In genomic region chr12:16016621-16017020, GRCm38 (mm10) we compare ENCODE assay signal across 17 mouse cellular contexts.
"Had no signal": no experiment of that assay in that cellular context is flagged by ENCODE, and none has a peak within 500 bp of the region (broad histone marks: within the 10 kb centered on the region; RNA-seq: fewer than 3 reads in every experiment).

No protein-coding gene starts in this region.

- ATAC-seq: liver, postnatal 0 days; lung, postnatal 0 days; midbrain, embryonic 15.5 days had no signal

- H3K27ac ChIP-seq: kidney, postnatal 0 days; layer of hippocampus, adult 2 months; liver, embryonic 14.5 days; macrophage; midbrain, embryonic 12.5 days; midbrain, embryonic 15.5 days; stomach, embryonic 15.5 days had no signal

- DNase-seq: kidney, postnatal 25 days; layer of hippocampus, adult 9-11 months; liver, postnatal 0 days; lung, embryonic 14.5 days; right cerebral cortex, adult 18-20 months; right cerebral cortex, postnatal 14 days; spleen, adult 18-20 months; thymus, adult 18-20 months; thymus, postnatal 36 days had no signal

- H3K36me3 ChIP-seq: midbrain, embryonic 12.5 days; midbrain, embryonic 15.5 days; stomach, embryonic 15.5 days had no signal

- H3K4me2 ChIP-seq: lung, embryonic 14.5 days; midbrain, embryonic 12.5 days; midbrain, embryonic 15.5 days; stomach, embryonic 15.5 days had no signal

- H3K9ac ChIP-seq: liver, embryonic 14.5 days; liver, postnatal 0 days; lung, embryonic 14.5 days; midbrain, embryonic 12.5 days; midbrain, embryonic 15.5 days; stomach, embryonic 15.5 days had no signal

- H3K27me3 ChIP-seq: midbrain, embryonic 12.5 days; midbrain, embryonic 15.5 days; stomach, embryonic 15.5 days had no signal

- H3K4me3 ChIP-seq: layer of hippocampus, adult 2 months; midbrain, embryonic 12.5 days; midbrain, embryonic 15.5 days; stomach, embryonic 15.5 days had no signal

- H3K4me1 ChIP-seq: midbrain, embryonic 12.5 days; midbrain, embryonic 15.5 days; stomach, embryonic 15.5 days had no signal

- H3K9me3 ChIP-seq: midbrain, embryonic 12.5 days; midbrain, embryonic 15.5 days; stomach, embryonic 15.5 days had no signal
